Mouse (Mus musculus) gastrocnemius, adult 18-20 months (tissue): ENCODE data around the gene Tbc1d16. TPM values are rescaled to one million over a fixed set of nuclear protein-coding genes. Genes with fewer than 3 reads are reported as not detected.
A peak's percentile ranks its signal among the peaks of the same experiment; 100 is the strongest.
"Not testable (repeated sequence)": the region's sequence is repeated elsewhere in the genome, so short reads cannot be mapped to it uniquely, and the experiment has no call there.

Source experiments
- DNase-seq: peaks from one replicate; pipeline ENCODE4 v3.0.0; 2021; ENCODE audit warnings: low spot score
- long read RNA-seq, 2 experiments: library from polyadenylated mRNA; stranded (forward); transcript quantifications; one replicate each; pipeline ENCODE4 v2.0.0; 2021
- total RNA-seq, 2 experiments: library from RNA; stranded (reverse); gene quantifications; 2 replicates each; pipeline ENCODE4 v1.2.3; 2021

Tbc1d16 gene
- 10 to 100 TPM; 29.7 to 29.9 TPM for total RNA-seq
- long read RNA-seq, experiment 1, full-length matches to known transcripts: 2 of 16 reads
- long read RNA-seq, experiment 1, partial matches to known transcripts: 1 of 16 reads
- long read RNA-seq, experiment 1, other reads (novel, unspliced or antisense): 13 of 16 reads
- long read RNA-seq, experiment 2, partial matches to known transcripts: 0 of 10 reads
- long read RNA-seq, experiment 2, other reads (novel, unspliced or antisense): 10 of 10 reads

GRCm38 (mm10) chr11:119228091-119228781 is at the start of gene Tbc1d16, which contains the start of gene Ccdc40:
Gene Tbc1d16, minus strand, starts transcription at chr11:119228499.
Gene Ccdc40, plus strand, starts transcription at chr11:119228572.
- DNase-seq: peak; percentile 53

GRCm38 (mm10) chr11:119273186-119273930 is 45.1 kb upstream of the Tbc1d16 start:
- DNase-seq: no peak

- not testable (repeated sequence) for DNase-seq
These were observed 44.2 kb upstream of the Tbc1d16 start for GRCm38 (mm10) chr11:119272492-119272891.

GRCm38 (mm10) chr11:119268557-119269195 is 40.4 kb upstream of the Tbc1d16 start:
- DNase-seq: no peak

- DNase-seq: peak; percentile 97
These were observed 39.7 kb upstream of the Tbc1d16 start, which contains the start of gene Gaa for GRCm38 (mm10) chr11:119267768-119268556. Gene Gaa, plus strand, starts transcription at chr11:119267887.

- peak; percentile 69 for DNase-seq
These were observed 39.0 kb upstream of the Tbc1d16 start for GRCm38 (mm10) chr11:119267241-119267674.

GRCm38 (mm10) chr11:119265811-119266210 is 37.5 kb upstream of the Tbc1d16 start:
- no peak for DNase-seq

- no peak for DNase-seq
These were observed 36.1 kb upstream of the Tbc1d16 start for GRCm38 (mm10) chr11:119264413-119264812.

GRCm38 (mm10) chr11:119259977-119260376 is 31.7 kb upstream of the Tbc1d16 start:
- DNase-seq: no peak

GRCm38 (mm10) chr11:119258572-119259322 is 30.4 kb upstream of the Tbc1d16 start:
- DNase-seq: peak; percentile 62

- no peak for DNase-seq
These were observed 29.9 kb upstream of the Tbc1d16 start for GRCm38 (mm10) chr11:119258216-119258571.

GRCm38 (mm10) chr11:119256557-119256956 is 28.3 kb upstream of the Tbc1d16 start:
- not testable (repeated sequence) for DNase-seq

GRCm38 (mm10) chr11:119252854-119253541 is 24.7 kb upstream of the Tbc1d16 start:
- DNase-seq: no peak

GRCm38 (mm10) chr11:119250998-119251397 is 22.7 kb upstream of the Tbc1d16 start:
- DNase-seq: no peak

- DNase-seq: peak; percentile 77
These were observed 20.7 kb upstream of the Tbc1d16 start for GRCm38 (mm10) chr11:119249011-119249410.

- not testable (repeated sequence) for DNase-seq
These were observed 17.2 kb upstream of the Tbc1d16 start for GRCm38 (mm10) chr11:119245543-119245942.

GRCm38 (mm10) chr11:119239480-119239879 is 11.2 kb upstream of the Tbc1d16 start:
- DNase-seq: no peak

- DNase-seq: peak; percentile 33
These were observed 10.0 kb upstream of the Tbc1d16 start for GRCm38 (mm10) chr11:119238305-119238721.

- DNase-seq: no peak
These were observed 9.4 kb upstream of the Tbc1d16 start for GRCm38 (mm10) chr11:119237568-119238304.
